Comparison of ENCODE assay signal across 13 mouse cellular contexts in the genomic region with DNA sequence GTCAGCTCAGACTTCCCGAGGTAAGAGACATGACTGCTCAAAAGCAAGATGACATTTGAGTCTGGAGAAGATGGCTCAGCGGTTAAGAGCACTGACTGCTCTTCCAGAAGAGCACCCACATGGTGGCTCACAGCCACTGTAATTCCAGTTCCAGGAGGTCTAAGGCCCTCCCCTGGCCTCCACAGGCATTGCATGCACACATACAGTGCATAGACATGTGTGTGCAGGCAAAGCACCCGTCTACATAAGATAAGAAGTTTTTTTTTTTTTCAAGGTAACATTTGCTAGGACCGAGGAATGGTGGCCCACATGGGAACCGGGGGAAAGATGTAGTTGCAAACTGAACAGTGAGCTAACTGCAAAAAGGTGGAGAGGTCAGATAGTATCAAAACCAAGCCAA.
DNase-seq lines count a peak whose midpoint lies in the region; ATAC-seq and TF ChIP-seq lines count a peak whose summit lies in the region.
"Had no signal": no experiment of that assay in that cellular context is flagged by ENCODE, and none has a peak within 500 bp of the region (broad histone marks: within the 10 kb centered on the region; RNA-seq: fewer than 3 reads in every experiment).

No protein-coding gene starts in this region.

- no peak for TF ChIP-seq POLR2A in lung, adult 2 months (IDR thresholded peaks at IDR 0.05; ENCODE audit: borderline replicate concordance, extremely low read depth, low read depth, low read length)

- no peak; the same call in 1 of the 2 replicates for ATAC-seq in intestine, postnatal 0 days
- ATAC-seq in intestine, embryonic 15.5 days = no peak
- ATAC-seq in limb, embryonic 12.5 days (ENCODE audit: insufficient number of reproducible peaks, insufficient read depth, low FRiP score, low TSS enrichment, low read depth) = no peak
- no peak for ATAC-seq in inflammation-experienced regulatory T-cells, adult 6 months

- H3K9me3 ChIP-seq in intestine, postnatal 0 days (ENCODE audit: control insufficient read depth) = 0 out of 2 replicates have a peak, but pooled peaks cover 2% of the 10 kb centered on the region
- no peaks in the 10 kb centered on the region for H3K9me3 ChIP-seq in intestine, embryonic 15.5 days
- H3K9me3 ChIP-seq in limb, embryonic 12.5 days = no peaks in the 10 kb centered on the region
- H3K9me3 ChIP-seq: stomach, embryonic 15.5 days had no signal

- 81% methylated on average over 5 of the region's 5 CpGs for WGBS in intestine, postnatal 0 days
- 79% methylated on average over 5 of the region's 5 CpGs for WGBS in intestine, embryonic 15.5 days
- WGBS in lung, adult 2 months = 83% methylated on average over 5 of the region's 5 CpGs
- 73% methylated on average over 5 of the region's 5 CpGs for WGBS in limb, embryonic 12.5 days

- no peak overlapping the region for H3K27ac ChIP-seq in intestine, postnatal 0 days (ENCODE audit: low read depth, low read length)
- H3K27ac ChIP-seq in intestine, embryonic 15.5 days = no peak overlapping the region; the same call in 1 of the 2 replicates
- peak overlapping the region; percentile 70 for H3K27ac ChIP-seq in limb, embryonic 12.5 days
- H3K27ac ChIP-seq: stomach, embryonic 15.5 days had no signal

- no peak overlapping the region for H3K4me2 ChIP-seq in intestine, postnatal 0 days (replicated peaks; ENCODE audit: low read depth)
- no peak overlapping the region for H3K4me2 ChIP-seq in intestine, embryonic 15.5 days (replicated peaks)
- H3K4me2 ChIP-seq in limb, embryonic 12.5 days = no peak overlapping the region
- H3K4me2 ChIP-seq: stomach, embryonic 15.5 days had no signal

- no peak for DNase-seq in lung, adult 2 months
- no peak for DNase-seq in lung, adult 18-20 months
- DNase-seq in NIH3T3 (ENCODE audit: low read depth) = peak; percentile 48
- no peak for DNase-seq in thymus, postnatal 4 days
- DNase-seq: heart, postnatal 4 days; layer of hippocampus, postnatal 36 days; thymus, postnatal 36 days had no signal

- H3K27me3 ChIP-seq in intestine, postnatal 0 days (replicated peaks; ENCODE audit: control insufficient read depth, insufficient read depth, low read length) = no peaks in the 10 kb centered on the region
- H3K27me3 ChIP-seq in intestine, embryonic 15.5 days (replicated peaks) = no peaks in the 10 kb centered on the region
- no peaks in the 10 kb centered on the region for H3K27me3 ChIP-seq in limb, embryonic 12.5 days
- H3K27me3 ChIP-seq: stomach, embryonic 15.5 days had no signal

- H3K36me3 ChIP-seq in intestine, postnatal 0 days (ENCODE audit: control insufficient read depth, insufficient read depth) = no peaks in the 10 kb centered on the region
- H3K36me3 ChIP-seq in intestine, embryonic 15.5 days = no peaks in the 10 kb centered on the region
- no peaks in the 10 kb centered on the region for H3K36me3 ChIP-seq in limb, embryonic 12.5 days
- H3K36me3 ChIP-seq: stomach, embryonic 15.5 days had no signal

- H3K4me3 ChIP-seq in intestine, postnatal 0 days (ENCODE audit: low read depth, low read length) = no peak overlapping the region
- no peak overlapping the region for H3K4me3 ChIP-seq in intestine, embryonic 15.5 days (replicated peaks)
- H3K4me3 ChIP-seq in lung, adult 2 months (replicated peaks; ENCODE audit: extremely low read depth, low read depth, low read length) = no peak overlapping the region
- no peak overlapping the region for H3K4me3 ChIP-seq in limb, embryonic 12.5 days (replicated peaks)
- H3K4me3 ChIP-seq: erythroblast, embryonic 14.5 days; stomach, embryonic 15.5 days had no signal

- peak; percentile 60 for TF ChIP-seq CTCF in intestine, postnatal 0 days (IDR thresholded peaks at IDR 0.05; ENCODE audit: low read depth)
- TF ChIP-seq CTCF in lung, adult 2 months (IDR thresholded peaks at IDR 0.05; ENCODE audit: insufficient read depth, low read length) = peak; percentile 13; the same call in 1 of the 2 replicates

- no peaks in the 10 kb centered on the region for H3K4me1 ChIP-seq in intestine, postnatal 0 days (replicated peaks; ENCODE audit: control insufficient read depth, insufficient read depth, low read length)
- H3K4me1 ChIP-seq in intestine, embryonic 15.5 days (replicated peaks) = no peaks in the 10 kb centered on the region; the same call in none of the 2 replicates
- H3K4me1 ChIP-seq in lung, adult 2 months (ENCODE audit: control insufficient read depth, insufficient read depth, low read length) = peaks cover 2% of the 10 kb centered on the region
- H3K4me1 ChIP-seq in limb, embryonic 12.5 days (replicated peaks) = peaks cover 32% of the 10 kb centered on the region

- H3K9ac ChIP-seq in intestine, postnatal 0 days (ENCODE audit: low read depth, low read length) = no peak overlapping the region
- H3K9ac ChIP-seq in intestine, embryonic 15.5 days = no peak overlapping the region
- H3K9ac ChIP-seq in limb, embryonic 12.5 days (replicated peaks) = no peak overlapping the region
- H3K9ac ChIP-seq: stomach, embryonic 15.5 days had no signal
